Mouse (Mus musculus) urinary bladder, postnatal 14 days (tissue): ENCODE results near the gene Tlx2.

ENCODE experiments used
- DNase-seq: peaks from one replicate; pipeline ENCODE4 v3.0.0; 2021; ENCODE audit warnings: low spot score

The Tlx2 gene

GRCm38 (mm10) chr6:83023786-83024185 lies 46.3 kb downstream of the Tlx2 start:
- DNase-seq, result no peak

GRCm38 (mm10) chr6:83023008-83023407 lies 47.1 kb downstream of the Tlx2 start:
- DNase-seq, result no peak

GRCm38 (mm10) chr6:83020836-83021593 lies 49.1 kb downstream of the Tlx2 start:
- DNase-seq, result no peak

GRCm38 (mm10) chr6:83020121-83020520 lies 50.0 kb downstream of the Tlx2 start:
- no peak for DNase-seq

GRCm38 (mm10) chr6:83019044-83019443 lies 51.0 kb downstream of the Tlx2 start:
- no peak for DNase-seq
